Mouse (Mus musculus) E14TG2a.4 (cell line): ENCODE results near the gene Trpm3.

Experiments used
- CTCF ChIP-seq: conservative IDR thresholded peaks from 2 replicates; pipeline ENCODE4 v1.5.1; 2014; ENCODE audit warnings: low read length
- NANOG ChIP-seq: IDR thresholded peaks from 2 replicates; pipeline ENCODE4 v1.6.1; 2014; ENCODE audit warnings: borderline replicate concordance, low read length, mixed read lengths

GRCm38 (mm10) chr19:22637786-22638185, 498.9 kb downstream of the Trpm3 start:
- TF ChIP-seq CTCF (no peak), NANOG (no peak)
